Mouse (Mus musculus): ENCODE data around the gene Krt36. TPM values are rescaled to one million over a fixed set of nuclear protein-coding genes. Genes with fewer than 3 reads are reported as not detected.

Gene Krt36
- 0.30 and 0.48 TPM in 2 replicates for polyA plus RNA-seq (2015; fragmentation: Nextera tagmentation; extraction: Ambion mirVana)

DNA sequence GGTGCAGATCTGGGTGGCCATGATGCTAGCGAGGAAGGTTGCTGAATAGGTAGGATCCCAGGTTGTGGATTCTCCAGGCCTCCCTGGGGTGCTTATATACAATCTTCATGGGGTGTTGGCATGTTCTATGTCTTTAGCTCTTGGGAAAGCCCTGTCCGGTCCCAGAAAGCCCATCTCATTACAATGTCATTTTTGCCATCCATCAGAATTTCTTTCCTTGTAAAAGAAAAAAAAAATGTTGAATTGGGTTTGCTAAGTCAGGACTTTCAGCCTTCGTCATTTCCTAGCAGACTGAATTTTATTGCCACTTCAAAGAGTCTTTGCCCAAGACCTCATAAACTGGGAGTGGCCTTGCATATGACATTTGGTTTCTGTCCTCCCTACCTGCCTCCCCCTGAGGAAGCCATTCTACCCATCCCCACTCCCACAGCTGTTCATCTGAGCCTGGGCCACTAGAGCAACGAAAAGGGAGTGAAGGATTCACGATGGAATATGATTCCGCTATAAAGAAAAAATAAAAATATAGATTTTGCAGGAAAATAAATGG, at the start of gene Krt36:
Gene Krt36, minus strand, starts transcription at position 51 of the 547 bp plus-strand sequence.
- no peak within 1 kb of the TSS for H3K4me3 ChIP-seq (ENCODE audit: low read depth, low read length)
- DNase-seq (ENCODE audit: low spot score) (no peak), ATAC-seq (ENCODE audit: low FRiP score, low TSS enrichment) (no peak)
- H3K4me1 ChIP-seq (replicated peaks; ENCODE audit: control insufficient read depth, insufficient read depth), result no peaks in the 10 kb centered on the region
- H3K4me2 ChIP-seq (replicated peaks; ENCODE audit: low read depth), result no peak within 1 kb of the TSS
- no peaks in the 10 kb centered on the region for H3K9me3 ChIP-seq (ENCODE audit: control insufficient read depth, low read length)
- no peak within 1 kb of the TSS for H3K9ac ChIP-seq (ENCODE audit: low read length)
- H3K27me3 ChIP-seq (ENCODE audit: control insufficient read depth, insufficient read depth, low read length), result no peaks in the 10 kb centered on the region
- WGBS, result 86% methylated on average over 6 of the region's 6 CpGs
- no peak within 1 kb of the TSS for H3K27ac ChIP-seq (replicated peaks)
- no peaks in the 10 kb centered on the region for H3K36me3 ChIP-seq (ENCODE audit: control insufficient read depth, insufficient read depth, low read length)
- no peak for TF ChIP-seq CTCF (IDR thresholded peaks at IDR 0.05; ENCODE audit: low read depth)
- TF ChIP-seq EP300 (optimal IDR thresholded peaks at IDR 0.05), result no peak

DNA sequence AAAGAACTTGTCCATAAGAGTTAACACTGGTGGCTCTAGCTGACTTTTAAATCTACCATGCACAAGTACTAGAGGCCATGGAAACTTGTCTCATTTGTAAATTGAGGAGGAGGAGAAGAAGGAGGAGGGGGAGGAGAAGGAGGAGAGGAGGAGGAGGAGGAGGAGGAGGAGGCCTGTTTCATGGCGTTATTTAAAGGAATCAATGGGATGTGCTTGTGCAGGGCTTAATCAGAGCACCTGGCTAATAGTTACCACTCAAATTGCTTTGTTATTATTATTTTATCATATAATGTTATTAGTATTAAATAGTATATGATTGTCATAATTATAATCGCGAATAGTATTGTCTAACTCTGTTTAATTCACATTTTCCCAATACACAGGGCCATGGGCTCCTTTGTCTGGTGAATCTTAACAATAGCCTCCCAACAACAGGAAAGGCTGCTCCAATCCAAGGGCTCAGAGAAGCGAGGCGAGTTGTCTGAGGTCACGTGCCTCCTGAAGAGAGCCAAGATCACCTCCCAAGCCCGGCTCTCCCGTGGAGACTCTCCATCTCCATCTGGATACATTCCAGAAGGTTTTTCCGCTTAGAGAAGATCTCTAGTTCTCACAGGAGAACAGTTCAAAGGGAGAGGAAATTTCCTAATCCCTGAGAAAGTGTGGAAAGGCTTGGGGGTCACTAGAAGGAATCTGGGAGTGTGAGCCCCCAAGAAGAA, 43.3 kb upstream of the Krt36 start, which contains the start of gene Krt19:
Gene Krt19, minus strand, starts transcription at position 51 of the 716 bp plus-strand sequence.
- no peak for ATAC-seq (ENCODE audit: low FRiP score, low TSS enrichment)
- Histone ChIP-seq H3K9ac (ENCODE audit: low read length) (no peak within 1 kb of the TSS), H3K36me3 (ENCODE audit: control insufficient read depth, insufficient read depth, low read length) (no peaks in the 10 kb centered on the region), H3K27me3 (ENCODE audit: control insufficient read depth, insufficient read depth, low read length) (no peaks in the 10 kb centered on the region), H3K9me3 (ENCODE audit: control insufficient read depth, low read length) (no peaks in the 10 kb centered on the region), H3K27ac (replicated peaks) (peak within 1 kb of the TSS; percentile 76), H3K4me1 (replicated peaks; ENCODE audit: control insufficient read depth, insufficient read depth) (no peaks in the 10 kb centered on the region), H3K4me2 (replicated peaks; ENCODE audit: low read depth) (no peak within 1 kb of the TSS), H3K4me3 (ENCODE audit: low read depth, low read length) (no peak within 1 kb of the TSS)
- no peak for TF ChIP-seq CTCF (IDR thresholded peaks at IDR 0.05; ENCODE audit: low read depth)
- TF ChIP-seq EP300 (optimal IDR thresholded peaks at IDR 0.05), result no peak
- WGBS, result 50% methylated on average over 9 of the region's 9 CpGs
- no peak for DNase-seq (ENCODE audit: low spot score)

DNA sequence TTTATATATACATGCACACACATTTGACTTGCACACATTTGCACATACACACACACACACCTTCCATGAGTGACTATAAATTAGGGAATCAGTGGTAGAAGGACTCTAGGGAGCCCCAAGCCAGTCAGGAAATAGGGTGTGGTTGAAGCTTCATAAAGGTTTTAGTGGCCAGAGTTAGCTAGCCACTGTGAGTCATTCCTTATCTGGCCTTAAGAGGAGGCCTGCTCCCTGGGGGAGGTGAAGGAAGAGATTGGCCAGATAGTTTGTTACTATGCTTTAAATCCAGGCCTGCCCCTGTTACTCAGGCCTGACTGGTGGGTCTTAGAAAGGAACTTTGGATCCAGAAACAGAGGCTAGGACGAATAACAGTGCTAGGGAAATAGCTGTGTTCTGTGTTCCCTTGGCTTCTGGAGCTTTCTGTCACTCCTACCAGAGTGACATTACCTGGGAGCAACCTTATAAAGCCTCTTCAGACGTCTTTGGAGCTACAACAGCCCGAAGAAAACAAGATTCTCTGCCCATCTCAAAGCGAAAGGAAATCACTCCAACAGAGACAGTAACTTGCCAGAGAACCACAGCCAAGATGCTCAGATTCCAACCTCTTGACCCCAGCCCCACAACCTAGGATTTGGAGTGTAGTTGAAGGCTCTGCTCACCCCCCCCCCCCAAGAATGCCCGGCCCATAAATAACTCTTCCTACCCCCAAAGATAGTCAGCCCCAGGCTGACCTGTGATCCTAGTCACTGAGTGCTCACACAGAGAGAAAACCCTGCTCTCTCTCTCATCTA, 42.3 kb upstream of the Krt36 start:
- H3K27ac ChIP-seq (replicated peaks), result peak overlapping the region; percentile 86
- no peaks in the 10 kb centered on the region for H3K4me1 ChIP-seq (replicated peaks; ENCODE audit: control insufficient read depth, insufficient read depth)
- no peaks in the 10 kb centered on the region for H3K27me3 ChIP-seq (ENCODE audit: control insufficient read depth, insufficient read depth, low read length)
- WGBS, result 51% methylated on average over 5 of the region's 5 CpGs
- H3K9me3 ChIP-seq (ENCODE audit: control insufficient read depth, low read length), result no peaks in the 10 kb centered on the region
- no peak overlapping the region for H3K4me2 ChIP-seq (replicated peaks; ENCODE audit: low read depth)
- H3K4me3 ChIP-seq (ENCODE audit: low read depth, low read length), result no peak overlapping the region
- no peak for TF ChIP-seq CTCF (IDR thresholded peaks at IDR 0.05; ENCODE audit: low read depth)
- TF ChIP-seq EP300 (optimal IDR thresholded peaks at IDR 0.05), result no peak
- no peak overlapping the region for H3K9ac ChIP-seq (ENCODE audit: low read length)
- H3K36me3 ChIP-seq (ENCODE audit: control insufficient read depth, insufficient read depth, low read length), result no peaks in the 10 kb centered on the region
- ATAC-seq (ENCODE audit: low FRiP score, low TSS enrichment), result peak; percentile 17
- DNase-seq (ENCODE audit: low spot score), result peak; percentile 50

GRCm38 (mm10) chr11:100145858-100146560, 40.6 kb upstream of the Krt36 start:
- Histone ChIP-seq H3K27ac (replicated peaks) (peak overlapping the region; percentile 87), H3K4me2 (replicated peaks; ENCODE audit: low read depth) (peak overlapping the region; percentile 42), H3K4me1 (replicated peaks; ENCODE audit: control insufficient read depth, insufficient read depth) (no peaks in the 10 kb centered on the region), H3K36me3 (ENCODE audit: control insufficient read depth, insufficient read depth, low read length) (no peaks in the 10 kb centered on the region), H3K4me3 (ENCODE audit: low read depth, low read length) (peak overlapping the region; percentile 40), H3K9ac (ENCODE audit: low read length) (peak overlapping the region; percentile 63), H3K27me3 (ENCODE audit: control insufficient read depth, insufficient read depth, low read length) (no peaks in the 10 kb centered on the region), H3K9me3 (ENCODE audit: control insufficient read depth, low read length) (no peaks in the 10 kb centered on the region)
- ATAC-seq (ENCODE audit: low FRiP score, low TSS enrichment) (peak; percentile 86), DNase-seq (ENCODE audit: low spot score) (peak; percentile 92)
- WGBS, result 4% methylated on average over 13 of the region's 13 CpGs
- TF ChIP-seq EP300 (optimal IDR thresholded peaks at IDR 0.05), result no peak
- TF ChIP-seq CTCF (IDR thresholded peaks at IDR 0.05; ENCODE audit: low read depth), result no peak

- Histone ChIP-seq H3K27ac (replicated peaks) (peak overlapping the region; percentile 87), H3K4me1 (replicated peaks; ENCODE audit: control insufficient read depth, insufficient read depth) (no peaks in the 10 kb centered on the region), H3K9ac (ENCODE audit: low read length) (peak overlapping the region; percentile 63), H3K9me3 (ENCODE audit: control insufficient read depth, low read length) (no peaks in the 10 kb centered on the region), H3K36me3 (ENCODE audit: control insufficient read depth, insufficient read depth, low read length) (no peaks in the 10 kb centered on the region), H3K27me3 (ENCODE audit: control insufficient read depth, insufficient read depth, low read length) (no peaks in the 10 kb centered on the region), H3K4me2 (replicated peaks; ENCODE audit: low read depth) (peak overlapping the region; percentile 42), H3K4me3 (ENCODE audit: low read depth, low read length) (peak overlapping the region; percentile 40)
- TF ChIP-seq EP300 (optimal IDR thresholded peaks at IDR 0.05), result no peak
- no peak for TF ChIP-seq CTCF (IDR thresholded peaks at IDR 0.05; ENCODE audit: low read depth)
- ATAC-seq (ENCODE audit: low FRiP score, low TSS enrichment), result peak; percentile 33
- DNase-seq (ENCODE audit: low spot score), result peak; percentile 87
- WGBS, result under 1% methylated on average over 20 of the region's 20 CpGs
Observed at GRCm38 (mm10) chr11:100145104-100145503, 39.7 kb upstream of the Krt36 start.

Measured in stomach, postnatal 0 days (tissue).